Mouse (Mus musculus): ENCODE data around the gene Catsper1.

Gene Catsper1

DNA sequence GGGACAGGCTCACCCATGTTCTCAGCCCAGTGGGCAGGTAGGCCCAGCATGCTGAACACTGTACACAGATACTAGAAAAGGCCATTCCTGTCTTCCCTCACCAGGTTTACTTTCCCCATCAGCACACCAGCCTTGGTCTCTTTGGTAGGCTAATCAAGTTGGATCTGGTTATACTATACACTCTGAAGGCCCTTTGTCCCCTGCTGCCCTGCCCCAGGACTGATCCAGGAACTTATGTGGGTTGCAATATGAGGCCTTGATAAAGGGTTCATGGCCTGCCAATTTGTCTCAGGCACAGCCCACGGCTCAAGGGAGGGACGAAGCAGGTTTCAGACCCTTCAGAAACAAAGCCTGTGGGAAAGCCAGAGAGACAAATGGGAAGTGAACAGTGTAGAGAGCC lies 18.1 kb downstream of the Catsper1 start:
- DNase-seq (ENCODE audit: low spot score) = no peak

DNA sequence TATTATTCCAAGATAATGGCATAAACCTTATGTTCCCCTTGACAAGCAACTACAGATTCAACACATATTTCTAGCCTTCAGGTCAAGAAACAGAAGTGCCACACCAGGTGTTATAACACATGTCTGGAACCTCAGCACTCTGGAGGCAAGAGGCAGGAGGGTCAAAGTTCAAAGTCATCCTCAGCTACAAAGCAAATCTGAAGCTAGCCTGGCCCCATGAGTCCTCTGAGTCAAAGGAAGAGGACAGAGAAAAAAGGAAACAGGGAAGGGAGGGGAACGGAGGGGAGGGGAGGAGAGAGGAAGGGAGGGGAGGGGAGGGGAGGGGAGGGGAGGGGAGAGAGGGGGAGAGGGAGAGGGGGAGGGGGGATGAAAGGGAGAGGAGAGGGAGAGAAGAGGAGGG lies 20.5 kb downstream of the Catsper1 start:
- no peak for DNase-seq (ENCODE audit: low spot score)

- no peak for DNase-seq (ENCODE audit: low spot score)
Measured at GRCm38 (mm10) chr19:5362186-5362585, 26.6 kb downstream of the Catsper1 start.

DNA sequence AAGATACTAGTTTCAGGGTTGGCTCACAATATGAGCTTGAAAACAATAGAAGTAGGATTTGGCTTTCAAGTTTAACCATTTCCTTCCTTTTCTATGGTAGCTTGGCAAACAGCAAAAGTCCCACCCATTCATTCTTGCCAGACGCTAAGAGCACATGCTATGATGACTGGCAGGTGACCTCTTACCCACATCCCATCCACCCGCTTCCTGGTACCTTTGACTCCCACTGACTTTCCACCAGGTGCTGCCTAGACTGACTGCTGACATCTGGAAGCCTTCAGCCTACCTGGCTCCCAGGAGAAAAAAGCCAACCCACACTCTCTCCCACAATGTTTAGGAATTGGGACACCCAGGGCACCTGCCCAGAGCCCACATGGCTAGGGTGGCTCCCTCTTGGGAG lies 28.6 kb downstream of the Catsper1 start:
- DNase-seq (ENCODE audit: low spot score) = no peak

DNA sequence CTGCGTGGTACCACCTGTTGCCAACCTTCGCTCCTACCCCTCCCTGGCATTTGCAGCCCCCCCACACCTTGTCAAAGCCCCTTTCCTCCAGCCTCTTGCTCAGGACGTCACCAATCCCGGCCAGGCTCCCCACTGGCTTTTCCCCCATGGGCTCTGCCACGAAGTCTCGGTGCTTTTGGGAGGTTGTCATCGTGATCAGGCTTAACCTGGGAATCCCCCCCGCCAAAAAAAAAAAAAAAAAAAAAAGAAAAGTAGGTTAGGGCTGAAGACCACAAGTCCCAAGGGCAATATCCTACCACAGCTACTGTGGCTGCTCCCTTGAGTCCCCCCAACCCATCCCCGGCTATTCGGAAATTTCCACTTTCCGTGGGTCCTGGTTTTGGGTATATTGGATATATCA lies 30.2 kb downstream of the Catsper1 start:
- no peak for DNase-seq (ENCODE audit: low spot score)

- peak; percentile 99 for DNase-seq (ENCODE audit: low spot score)
Measured at GRCm38 (mm10) chr19:5366175-5367052, 30.9 kb downstream of the Catsper1 start, which contains the start of gene Eif1ad. TSS of gene Eif1ad (plus strand) at chr19:5366741.

GRCm38 (mm10) chr19:5367053-5367359 lies 31.5 kb downstream of the Catsper1 start, which contains the start of gene Banf1:
TSS of gene Banf1 (minus strand) at chr19:5367168.
- no peak for DNase-seq (ENCODE audit: low spot score)

- peak; percentile 45 for DNase-seq (ENCODE audit: low spot score)
Measured at GRCm38 (mm10) chr19:5367455-5367854, 31.9 kb downstream of the Catsper1 start.

DNA sequence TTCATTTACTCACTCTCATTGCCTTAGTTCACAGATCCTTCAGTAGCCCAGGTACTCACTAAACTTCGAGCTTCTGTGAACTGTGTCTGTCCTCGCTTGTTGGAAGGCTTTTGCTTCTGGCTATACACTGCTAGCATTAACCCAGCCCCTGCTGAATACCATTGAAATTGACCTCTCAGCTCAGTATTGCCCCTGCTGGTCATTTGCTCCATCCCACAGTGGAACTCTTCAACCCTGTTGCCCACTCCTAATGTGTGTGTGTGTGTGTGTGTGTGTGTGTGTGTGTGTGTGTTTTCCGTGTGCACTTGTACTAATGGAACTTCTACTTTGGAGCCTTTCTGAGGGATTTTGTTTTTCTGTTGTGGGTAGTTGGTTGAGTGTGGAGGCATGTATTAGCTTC lies 35.4 kb downstream of the Catsper1 start:
- DNase-seq (ENCODE audit: low spot score) = no peak

DNA sequence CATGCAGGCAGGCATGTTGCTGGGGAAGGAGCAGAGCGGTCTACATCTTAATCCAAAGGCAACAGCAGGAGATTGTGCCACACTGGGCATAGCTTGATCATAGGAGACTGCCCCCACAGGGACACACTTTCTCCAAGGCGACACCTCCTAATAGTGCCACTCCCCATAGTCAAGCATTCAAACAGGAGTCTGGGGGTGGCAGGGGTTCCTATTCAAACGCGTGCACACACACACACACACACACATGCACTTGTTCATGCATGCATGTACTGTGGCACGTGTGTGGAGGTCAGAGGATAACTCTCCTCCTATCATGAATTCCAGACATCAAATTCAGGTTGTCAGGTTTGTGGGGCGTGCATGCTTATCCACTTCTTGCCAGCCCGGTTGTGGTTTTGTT lies 37.2 kb downstream of the Catsper1 start:
- no peak for DNase-seq (ENCODE audit: low spot score)

DNA sequence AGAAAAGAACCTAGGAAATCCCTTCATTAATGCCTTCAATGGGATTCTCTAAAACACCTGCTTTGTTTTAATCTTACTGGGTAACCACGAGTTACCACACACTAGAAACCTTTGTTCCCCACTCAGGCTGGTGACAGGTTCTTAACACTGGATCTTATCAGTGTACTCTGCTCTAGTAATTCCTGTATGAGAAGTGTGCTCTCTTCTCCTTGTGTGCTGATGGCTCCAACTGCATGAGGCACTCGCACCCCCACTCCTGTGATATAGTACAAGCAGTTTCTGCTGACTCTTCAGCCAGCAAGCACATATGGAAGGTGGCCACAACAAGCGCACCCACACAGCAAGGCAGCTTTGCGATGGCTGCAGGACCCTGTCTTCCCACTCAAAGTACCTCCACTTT lies 38.6 kb downstream of the Catsper1 start:
- DNase-seq (ENCODE audit: low spot score) = no peak

GRCm38 (mm10) chr19:5374748-5375147 lies 39.2 kb downstream of the Catsper1 start:
- DNase-seq (ENCODE audit: low spot score) = no peak

DNA sequence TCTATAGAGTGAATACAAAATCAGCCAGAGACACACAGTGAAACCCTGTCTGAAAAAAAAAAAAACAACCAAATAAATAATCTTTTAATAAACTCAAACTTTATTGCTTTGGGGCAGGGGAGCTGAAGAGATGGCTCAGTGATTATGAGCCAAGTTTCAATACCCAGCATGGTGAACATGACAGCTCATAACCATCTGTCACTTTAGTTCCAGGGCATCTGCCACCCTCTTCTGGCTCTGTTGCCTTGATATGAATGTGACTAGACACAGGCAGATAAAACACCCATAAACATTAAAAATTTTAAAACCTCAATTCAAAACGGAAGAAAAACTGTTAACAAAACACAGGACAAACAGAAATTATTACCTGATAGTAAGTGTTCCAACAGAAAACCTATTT lies 41.9 kb downstream of the Catsper1 start:
- no peak for DNase-seq (ENCODE audit: low spot score)

DNA sequence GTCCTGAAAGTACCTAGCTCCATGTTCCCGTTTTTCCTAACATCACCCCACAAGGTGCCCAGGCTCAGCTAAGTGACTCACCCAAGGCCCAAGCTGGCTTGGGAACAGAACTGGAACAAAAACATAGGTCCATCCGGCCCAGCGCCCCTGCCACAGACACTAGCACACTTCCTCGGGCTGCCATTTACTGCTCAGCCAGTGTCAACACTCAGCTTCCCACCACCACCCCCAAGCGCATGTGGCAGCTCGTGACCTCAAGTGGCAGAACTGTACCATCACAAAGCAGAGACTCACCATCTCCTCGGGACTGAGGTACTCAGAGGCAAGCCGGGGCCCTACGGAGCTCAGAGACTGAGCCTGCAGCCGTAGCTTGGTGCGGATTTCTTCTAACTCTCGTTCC lies 47.8 kb downstream of the Catsper1 start:
- DNase-seq (ENCODE audit: low spot score) = no peak

DNA sequence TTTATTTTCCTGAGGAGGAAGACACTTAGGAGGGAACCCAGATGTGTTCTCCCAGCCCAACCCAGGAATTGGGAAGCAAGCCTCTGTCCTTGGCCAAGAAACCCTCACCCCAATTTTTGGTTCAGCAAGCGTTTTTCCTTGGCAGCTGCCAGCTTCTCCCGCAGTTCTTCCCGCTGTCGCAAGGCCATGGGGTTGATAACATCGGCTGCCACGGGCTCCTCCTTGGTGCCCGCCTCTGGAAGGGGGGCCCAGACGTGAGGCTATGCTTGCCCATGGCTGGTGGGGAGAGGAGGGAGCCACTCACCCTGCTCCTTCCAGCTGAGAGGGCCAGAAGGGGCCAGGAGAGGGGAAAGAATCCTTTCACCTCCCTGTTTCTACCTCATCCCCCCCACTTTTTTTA lies 49.2 kb downstream of the Catsper1 start:
- no peak for DNase-seq (ENCODE audit: low spot score)

- peak; percentile 37 for DNase-seq (ENCODE audit: low spot score)
Measured at GRCm38 (mm10) chr19:5388011-5388441, 52.5 kb downstream of the Catsper1 start.

GRCm38 (mm10) chr19:5388588-5389242 lies 53.2 kb downstream of the Catsper1 start, which contains the start of gene Sart1:
TSS of gene Sart1 (minus strand) at chr19:5388703.
- DNase-seq (ENCODE audit: low spot score) = peak; percentile 97

- DNase-seq (ENCODE audit: low spot score) = no peak
Measured at GRCm38 (mm10) chr19:5389647-5390046, 54.1 kb downstream of the Catsper1 start.

DNA sequence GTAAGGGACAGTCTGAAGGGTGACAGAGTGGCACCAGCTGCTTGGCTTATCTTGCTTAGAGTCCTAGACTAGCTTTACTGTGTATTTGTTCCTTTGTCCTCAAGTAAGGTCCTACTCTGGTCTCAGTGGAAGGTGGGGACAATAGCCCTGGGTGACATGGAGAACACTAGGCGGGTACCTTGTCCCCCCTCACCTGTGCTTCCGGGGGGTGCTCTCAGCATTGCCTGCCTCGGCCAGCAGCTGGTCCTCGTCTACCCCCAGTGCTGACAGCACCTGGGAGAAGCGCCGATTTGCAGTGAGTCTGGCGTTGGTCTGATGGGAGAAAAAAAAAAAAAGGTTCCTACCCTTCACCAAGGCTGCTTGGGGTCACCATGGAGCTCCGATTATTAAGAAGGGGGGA lies 54.9 kb downstream of the Catsper1 start:
- DNase-seq (ENCODE audit: low spot score) = no peak

- DNase-seq (ENCODE audit: low spot score) = peak; percentile 72
Measured at GRCm38 (mm10) chr19:5392892-5393291, 57.4 kb downstream of the Catsper1 start.
